Mouse (Mus musculus) natural killer cell, adult 2 months (primary cell): Measurements from ENCODE around the gene Tnnt1.
"Not testable (repeated sequence)": the region's sequence is repeated elsewhere in the genome, so short reads cannot be mapped to it uniquely, and the experiment has no call there.

ENCODE experiments used
- DNase-seq, 2 experiments: peaks; one replicate each; pipeline ENCODE4 v3.0.0; 2022; ENCODE audit warnings: low spot score in 2 of 2

Tnnt1 gene

DNA sequence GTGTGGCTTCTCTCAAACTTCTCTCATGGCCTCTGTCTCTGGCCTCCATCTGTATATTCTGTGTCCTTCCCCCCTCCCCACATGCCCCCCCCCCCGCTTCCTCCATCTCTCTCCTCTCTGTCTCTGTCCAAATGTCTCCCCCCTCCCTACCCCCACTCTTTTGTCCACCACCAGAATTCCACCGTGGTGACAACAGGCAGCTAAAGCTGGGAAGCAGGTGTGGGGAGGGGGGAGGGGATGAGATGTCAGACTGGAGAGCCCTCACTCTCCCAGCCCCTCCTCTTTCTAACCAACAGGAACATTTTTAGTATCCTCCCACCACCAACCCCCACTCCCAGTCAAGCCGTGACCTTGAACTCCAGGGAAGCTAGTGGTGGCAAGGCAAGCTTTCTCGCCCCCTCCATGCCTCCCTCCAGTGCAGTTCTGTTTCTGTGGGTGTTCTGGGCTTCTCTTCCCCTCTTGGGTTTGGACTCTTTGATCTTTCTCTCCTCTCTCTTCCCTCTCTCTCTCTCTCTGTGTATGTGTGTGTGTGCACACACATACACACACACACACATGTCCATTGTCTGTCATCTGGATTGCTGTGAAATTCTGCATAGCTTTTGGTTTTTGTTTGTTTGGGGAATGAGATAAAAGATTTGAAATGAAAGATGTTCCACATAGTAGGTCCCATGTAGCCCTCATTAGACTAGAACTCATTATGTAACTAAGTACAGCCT lies at the start of gene Tnnt1:
Gene Tnnt1, minus strand, starts transcription at position 51 of the 719 bp plus-strand sequence.
- DNase-seq = no peak

DNA sequence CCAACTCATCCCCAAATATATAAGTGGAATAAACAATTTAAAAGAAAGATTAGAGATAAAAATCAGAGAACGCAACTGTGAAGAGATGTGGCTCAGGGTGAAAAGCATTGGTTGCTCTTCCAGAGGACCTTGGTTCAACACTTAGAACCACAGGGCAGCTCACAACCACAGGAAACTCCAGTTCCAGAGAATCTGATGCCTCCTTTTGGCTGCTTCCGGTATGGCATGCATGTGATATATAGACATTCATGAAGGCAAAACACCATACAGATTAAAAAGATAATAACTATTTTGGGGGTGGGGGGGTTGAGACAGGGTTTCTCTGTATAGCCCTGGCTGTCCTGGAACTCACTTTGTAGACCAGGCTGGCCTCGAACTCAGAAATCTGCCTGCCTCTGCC lies 46.5 kb upstream of the Tnnt1 start:
- no peak for DNase-seq

DNA sequence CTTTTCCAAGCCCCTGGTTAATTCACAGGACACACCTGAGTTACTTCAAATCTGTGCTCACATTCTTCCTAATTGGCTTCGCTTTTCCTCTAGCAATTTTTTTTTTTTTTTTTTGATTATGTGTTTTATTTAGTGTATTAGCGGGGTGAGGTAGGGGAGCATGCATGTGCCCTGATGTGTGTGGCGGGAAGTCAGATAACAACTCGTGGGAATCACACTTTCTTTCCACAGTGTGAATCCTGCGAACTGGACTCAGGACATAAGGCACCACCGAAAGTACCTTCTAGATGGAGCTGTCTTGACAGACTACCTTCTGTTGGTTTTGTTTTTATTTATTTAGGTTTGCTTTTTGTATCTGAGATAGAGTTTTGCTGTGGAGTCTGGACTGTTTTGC lies 41.0 kb upstream of the Tnnt1 start:
- DNase-seq = no peak

DNA sequence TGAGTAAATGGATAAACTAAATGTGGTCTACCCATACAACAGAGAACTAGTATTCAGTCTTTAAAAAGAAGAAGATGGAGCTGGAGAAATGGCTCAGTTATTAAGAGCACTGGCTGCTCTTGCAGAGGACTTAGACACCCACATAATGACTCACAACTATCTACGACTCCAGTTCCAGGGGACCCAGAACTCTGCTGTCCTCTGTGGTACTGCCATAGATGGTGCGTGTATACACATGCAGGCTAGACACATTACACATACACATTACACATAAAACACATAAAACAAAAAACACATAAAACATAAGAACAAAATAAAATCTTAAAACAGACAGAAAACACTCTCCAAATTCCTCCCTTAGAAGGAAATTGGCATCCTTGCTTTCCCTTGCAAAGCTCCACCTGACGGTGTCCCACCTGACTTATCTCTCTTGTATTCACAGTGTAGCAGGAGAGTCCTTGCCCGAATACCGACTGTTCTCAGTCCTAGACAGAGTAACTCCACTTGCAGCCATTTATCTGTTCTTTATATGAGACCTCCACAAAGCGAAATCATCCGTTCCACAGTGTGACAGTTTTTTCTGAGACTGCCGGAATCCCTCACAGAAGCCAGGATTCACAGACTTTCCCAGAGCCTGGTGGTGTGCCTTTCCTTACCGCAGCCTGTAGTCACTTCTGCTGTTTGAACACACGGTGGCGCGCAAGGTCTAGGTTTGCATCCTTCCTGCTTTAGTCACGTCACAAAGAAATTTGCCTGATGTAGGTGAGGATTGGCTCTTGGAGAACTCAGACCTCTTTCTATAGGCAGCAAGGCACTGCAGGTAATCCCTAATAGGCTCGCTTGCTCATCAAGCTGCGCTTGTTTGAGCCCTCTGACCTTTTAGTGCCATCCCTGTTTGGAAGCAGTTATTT lies 40.3 kb upstream of the Tnnt1 start:
- peak; percentile 63 to 79 for DNase-seq

DNA sequence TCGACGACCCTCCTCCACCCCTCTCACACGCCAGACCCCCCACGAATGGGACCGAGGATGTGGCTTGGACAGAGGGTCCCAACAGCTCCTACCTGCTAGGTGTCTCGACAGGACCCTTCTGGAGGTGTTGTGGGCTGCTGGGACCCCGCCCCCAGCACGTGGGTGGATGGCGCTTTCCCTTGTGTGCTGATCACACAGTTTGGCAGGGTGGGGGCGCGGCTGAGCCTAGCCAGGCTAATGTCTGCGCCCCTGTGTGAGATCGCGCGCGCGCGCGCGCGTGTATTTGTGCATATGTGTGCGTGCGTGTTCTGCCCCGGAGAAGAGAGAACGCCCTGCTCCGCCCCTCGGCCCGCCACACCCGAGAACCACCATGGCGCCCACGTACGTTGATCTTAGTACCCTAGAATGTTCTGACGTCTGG lies 31.0 kb upstream of the Tnnt1 start, which contains the start of gene Syt5:
Gene Syt5, minus strand, starts transcription at position 321 of the 421 bp plus-strand sequence.
- DNase-seq = no peak

DNA sequence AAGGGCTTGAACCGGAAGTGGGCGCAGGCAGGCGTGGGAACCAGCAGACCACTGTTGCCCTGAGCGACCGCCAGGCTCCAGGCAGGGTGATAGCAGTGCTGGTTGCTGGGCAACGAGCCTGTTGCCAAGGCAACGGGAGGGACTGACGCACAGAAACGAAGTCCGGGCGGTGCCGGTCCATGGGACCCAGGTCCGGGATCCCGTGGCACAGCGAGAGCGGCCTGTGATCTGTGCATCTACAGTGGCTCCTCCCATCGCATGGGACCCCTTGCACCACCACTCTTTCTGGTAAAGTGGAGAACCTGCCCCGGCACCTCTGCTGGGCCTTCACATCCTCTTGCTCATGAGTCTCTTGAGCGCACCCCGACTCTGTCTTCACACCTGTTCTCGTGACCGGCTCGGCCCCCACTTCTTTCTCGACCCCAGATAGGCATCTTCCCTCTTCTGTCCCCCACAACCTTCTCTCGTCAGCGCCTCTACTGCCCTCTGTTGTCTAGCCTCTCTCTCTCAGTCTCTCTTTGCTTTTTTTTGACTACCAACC lies 30.5 kb upstream of the Tnnt1 start:
- peak; percentile 26 to 36 for DNase-seq

DNA sequence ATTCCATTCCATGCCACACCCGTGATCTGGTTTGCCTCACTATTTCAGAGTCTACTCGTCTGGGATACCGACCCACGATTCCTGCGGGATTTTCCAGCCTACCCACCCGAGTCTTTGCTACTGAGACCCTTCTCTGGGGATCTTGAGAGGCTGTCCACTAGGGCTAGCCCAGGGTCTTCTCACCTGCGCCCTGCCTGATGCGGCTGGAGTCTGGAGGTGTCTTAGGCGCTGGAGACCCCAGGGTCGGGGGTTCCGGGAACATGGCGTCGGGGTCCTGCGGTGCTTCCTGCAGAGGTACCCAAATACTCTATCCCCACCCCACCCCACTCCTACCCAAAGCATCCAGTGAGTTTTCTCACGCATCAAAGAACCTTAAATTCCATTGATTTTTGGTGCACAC lies 29.9 kb upstream of the Tnnt1 start:
- no peak for DNase-seq

DNA sequence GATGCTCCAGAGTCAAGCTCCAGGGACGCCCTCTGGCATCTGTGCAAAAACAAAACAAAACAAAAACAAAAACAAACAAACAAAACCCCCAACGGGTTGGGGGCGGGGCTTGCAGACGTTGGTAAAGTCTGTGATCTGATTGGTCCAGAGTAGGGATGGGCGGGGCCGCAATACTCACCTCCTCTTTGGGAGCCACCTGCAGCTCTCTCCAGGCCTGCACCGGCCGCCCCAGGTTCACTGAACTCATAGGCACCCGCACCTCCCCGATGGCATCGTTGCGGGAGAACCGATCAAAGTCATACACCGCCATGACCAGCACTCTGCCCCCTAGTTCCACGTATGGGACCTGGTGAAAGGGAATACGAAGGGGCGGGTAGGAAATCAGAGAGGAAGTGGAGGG lies 25.8 kb upstream of the Tnnt1 start:
- no peak for DNase-seq

DNA sequence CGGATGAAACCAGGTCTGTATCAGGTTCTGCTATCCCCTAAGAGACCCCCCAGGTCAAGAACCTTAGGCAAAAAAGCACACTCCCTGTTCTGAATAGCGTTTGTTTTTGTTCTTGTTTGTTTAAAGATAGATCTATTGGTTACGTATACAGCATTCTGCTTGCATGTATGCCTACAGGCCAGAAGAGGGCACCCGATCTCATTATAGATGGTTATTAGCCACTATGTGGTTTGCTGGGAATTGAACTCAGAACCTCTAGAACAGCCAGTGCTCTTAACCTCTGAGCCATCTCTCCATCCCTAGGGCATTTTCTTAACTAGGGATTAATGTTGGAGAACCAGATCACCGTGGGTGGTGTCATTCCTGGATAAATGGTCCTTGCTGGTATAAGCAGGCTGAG lies 25.2 kb upstream of the Tnnt1 start:
- no peak for DNase-seq

DNA sequence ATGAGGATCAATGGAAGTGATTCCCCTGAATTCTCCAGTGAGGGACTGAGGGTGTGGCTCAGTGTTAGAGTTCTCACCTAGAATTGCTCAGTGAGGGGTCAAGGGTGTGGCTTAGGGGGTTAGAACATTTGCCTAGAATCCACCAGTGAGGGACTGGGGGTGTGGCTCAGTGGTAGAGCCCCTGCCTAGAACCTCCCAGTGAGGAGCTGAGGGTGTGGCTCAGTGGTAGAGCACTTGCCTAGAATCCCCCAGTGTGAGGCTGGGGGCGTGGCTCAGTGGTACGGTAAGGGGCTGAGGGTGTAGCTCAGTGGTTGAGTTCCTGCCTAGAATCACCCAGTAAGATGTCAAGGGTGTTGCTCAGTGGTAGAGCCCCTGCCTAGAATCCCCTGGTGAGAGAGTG lies 22.8 kb upstream of the Tnnt1 start:
- no peak for DNase-seq

DNA sequence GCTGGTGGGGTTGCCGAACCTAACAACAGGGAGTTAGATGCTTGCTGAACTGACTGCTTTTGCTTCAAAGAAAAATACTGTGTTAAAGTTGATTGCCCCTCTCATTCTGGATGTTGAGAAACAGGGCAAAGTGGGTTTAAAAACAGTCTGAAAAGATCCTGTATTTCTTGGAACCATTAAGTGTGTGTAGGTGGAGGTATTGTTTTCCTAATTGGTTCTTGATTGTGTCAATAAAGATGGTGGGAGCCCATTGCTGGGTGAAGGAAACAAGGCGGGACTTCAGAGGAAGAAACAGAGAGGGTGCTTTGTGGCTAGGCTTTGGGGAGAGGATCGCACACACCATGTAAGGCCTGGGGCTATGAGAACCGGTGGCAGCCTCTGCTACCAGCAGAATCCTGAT lies 21.0 kb upstream of the Tnnt1 start:
- DNase-seq = no peak

DNA sequence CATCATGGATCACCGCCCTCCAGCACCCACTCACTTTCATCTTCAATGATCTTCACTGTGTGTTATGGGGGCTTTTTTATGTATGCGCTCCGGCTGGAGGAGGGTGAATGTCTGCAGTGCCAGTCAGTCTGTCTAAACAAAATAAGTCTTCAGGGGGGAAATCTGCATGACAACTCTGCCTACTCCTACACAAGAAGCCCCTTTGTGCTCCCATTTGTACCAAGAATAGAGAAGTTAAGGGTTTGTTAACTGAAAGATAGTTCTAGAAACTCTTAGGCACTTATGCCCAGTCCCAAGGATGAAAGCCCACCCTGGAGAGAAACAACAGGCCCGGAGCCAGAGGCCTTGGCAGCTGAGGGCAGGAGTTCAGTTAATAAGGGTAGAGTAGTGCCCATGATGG lies 20.2 kb upstream of the Tnnt1 start:
- DNase-seq = no peak

DNA sequence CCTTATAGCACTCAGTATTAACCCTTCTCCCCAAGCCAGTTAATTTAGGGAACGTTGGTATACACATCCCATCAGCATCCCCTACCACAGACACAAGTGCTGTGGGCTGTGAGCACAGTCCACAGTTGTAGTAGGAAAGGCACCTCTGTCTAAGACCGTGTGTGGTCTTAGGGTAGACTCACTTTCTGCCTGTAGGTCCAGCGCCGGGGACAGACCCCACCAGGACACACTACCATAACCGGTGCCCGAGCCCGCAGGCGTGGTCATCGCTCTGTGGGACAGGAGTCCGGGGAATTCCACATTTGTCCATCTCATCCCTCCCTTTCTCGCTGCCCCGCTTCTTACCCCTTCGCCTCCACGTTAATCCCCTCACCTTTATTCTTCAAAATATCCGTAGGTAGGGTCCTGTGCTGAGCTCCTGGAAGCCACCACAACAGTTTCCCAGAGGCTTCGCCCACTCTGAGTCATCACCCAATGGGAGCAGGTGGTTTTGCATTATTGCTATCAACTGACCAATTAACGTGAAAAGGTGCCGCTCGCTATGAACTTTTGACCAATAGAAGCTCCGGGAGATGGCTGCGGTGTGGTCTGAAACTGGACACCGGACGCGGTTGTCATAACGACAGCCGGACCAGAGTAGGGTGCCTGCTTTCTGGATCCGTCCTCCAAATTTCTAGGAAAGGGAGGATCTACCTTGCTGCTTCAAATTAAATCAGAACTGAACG lies 16.0 kb upstream of the Tnnt1 start, which contains the start of gene Dnaaf3:
Gene Dnaaf3, minus strand, starts transcription at position 449 of the 725 bp plus-strand sequence.
- DNase-seq = peak; percentile 24 to 47

DNA sequence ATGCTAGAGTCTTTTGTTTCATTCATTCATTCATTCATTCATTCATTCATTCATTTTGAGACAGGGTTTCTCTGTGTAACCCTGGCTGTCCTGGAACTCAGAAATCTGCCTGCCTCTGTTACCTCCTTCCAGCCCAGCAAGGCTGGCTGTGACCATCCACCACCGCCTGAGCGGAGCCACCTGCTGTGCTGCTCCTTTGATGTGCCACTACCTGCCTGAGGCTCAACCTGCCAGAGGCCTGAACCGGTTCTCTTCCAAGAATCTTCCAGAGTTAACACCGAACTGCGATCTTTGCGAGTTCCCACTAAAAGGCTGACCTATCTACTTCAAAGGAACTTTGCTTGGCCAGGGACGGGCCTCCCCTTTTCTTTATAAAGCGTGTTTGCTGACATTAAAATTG lies 14.0 kb upstream of the Tnnt1 start:
- not testable (repeated sequence) for DNase-seq

DNA sequence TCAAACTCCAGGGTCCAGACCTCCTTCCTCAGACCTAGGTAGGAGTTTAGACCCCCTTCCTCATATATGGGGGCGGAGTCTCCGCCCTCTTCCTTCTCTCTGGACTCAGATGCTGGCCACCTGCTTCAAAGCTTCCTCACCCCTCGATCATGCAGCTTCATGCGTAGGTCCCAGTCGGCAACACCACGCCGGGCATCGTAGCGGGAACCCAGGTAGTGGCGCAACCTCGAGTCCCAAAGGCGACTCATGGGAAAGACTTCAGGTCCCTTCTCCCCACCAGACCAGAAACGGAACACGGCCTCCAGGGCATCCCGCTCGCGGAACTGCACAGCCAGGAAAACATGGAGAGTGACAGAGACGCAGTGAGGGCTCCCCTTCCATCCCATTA lies 11.1 kb upstream of the Tnnt1 start:
- no peak for DNase-seq

DNA sequence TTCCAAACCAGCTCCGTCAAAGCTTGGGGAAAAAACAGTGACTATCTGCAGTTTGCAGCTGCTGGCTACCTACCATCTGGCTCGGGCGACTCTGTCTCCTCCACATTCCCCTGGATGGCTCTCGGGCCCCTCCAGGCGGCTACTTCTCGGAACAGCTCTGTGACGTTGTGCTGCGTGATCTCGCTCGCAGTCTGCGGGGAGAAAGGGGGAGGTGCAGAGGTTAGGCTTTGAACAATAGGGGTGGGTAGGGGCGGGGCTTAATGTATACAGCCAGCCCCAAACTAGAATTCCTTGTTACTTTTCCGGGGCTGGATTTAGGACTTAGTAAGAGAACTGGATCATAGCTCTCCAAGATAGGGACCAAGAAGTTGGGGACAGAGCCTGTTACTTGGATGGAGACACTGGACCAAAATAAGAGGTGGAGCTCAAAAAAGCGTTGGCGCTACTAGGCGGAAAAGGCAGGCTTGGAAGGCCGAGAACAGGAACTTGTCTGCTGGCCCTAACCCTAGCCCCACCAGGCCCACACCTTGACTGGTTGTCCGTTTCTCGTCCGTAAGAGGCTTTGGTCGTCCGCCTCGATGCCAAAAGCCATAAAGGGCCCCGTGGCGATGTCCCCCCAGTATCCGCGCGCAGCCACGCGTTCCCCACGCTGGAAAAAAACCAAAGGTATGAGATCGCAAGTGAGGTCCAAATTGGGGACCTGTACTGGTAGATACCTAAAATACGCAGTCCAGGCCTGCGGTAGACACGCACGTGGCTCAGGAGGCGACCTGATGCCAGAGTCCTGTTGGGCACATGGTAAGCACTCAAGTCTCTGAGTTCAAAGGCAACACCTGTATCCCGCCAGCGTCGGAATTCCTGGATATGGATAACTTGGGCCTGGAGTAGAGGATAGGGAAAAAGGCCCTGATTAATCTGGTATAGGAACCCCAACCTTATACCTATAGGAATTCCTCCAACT lies 10.4 kb upstream of the Tnnt1 start:
- DNase-seq = peak; percentile 64 to 77

DNA sequence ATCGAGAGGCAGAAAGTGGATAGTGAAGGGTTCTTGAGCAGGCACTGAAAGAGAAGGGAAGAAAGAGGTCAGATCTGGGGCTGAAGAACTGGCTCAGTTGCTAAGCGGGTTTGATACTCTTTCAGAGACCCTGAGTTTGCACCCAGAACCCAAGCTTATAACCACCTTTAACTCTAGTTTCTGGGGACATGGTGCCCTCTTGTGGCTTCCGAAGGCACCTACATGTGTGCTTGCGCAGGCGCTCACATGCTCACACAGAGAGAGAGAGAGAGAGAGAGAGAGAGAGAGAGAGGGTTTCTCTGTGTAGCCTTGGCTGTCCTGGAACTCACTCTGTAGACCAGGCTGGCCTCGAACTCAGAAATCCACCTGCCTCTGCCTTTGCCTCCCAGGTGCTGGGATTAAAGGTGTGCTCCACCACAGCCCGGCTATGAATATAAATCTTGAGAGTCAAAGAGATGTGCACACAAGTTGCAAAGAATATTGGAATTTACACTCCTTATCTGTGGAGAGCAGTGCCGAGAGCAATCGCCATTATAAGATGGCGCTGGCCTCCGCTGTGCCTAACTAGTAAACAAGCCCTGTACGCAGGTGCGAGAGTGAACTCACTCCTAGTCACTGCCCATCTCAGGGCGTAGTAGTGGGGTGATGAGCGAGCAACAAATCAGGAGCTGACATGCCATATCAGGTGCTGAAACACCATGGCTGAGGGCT lies 8.2 kb upstream of the Tnnt1 start, which contains the start of gene Tnni3:
Gene Tnni3, minus strand, starts transcription at position 18 of the 711 bp plus-strand sequence.
- DNase-seq = peak; percentile 30 to 53

DNA sequence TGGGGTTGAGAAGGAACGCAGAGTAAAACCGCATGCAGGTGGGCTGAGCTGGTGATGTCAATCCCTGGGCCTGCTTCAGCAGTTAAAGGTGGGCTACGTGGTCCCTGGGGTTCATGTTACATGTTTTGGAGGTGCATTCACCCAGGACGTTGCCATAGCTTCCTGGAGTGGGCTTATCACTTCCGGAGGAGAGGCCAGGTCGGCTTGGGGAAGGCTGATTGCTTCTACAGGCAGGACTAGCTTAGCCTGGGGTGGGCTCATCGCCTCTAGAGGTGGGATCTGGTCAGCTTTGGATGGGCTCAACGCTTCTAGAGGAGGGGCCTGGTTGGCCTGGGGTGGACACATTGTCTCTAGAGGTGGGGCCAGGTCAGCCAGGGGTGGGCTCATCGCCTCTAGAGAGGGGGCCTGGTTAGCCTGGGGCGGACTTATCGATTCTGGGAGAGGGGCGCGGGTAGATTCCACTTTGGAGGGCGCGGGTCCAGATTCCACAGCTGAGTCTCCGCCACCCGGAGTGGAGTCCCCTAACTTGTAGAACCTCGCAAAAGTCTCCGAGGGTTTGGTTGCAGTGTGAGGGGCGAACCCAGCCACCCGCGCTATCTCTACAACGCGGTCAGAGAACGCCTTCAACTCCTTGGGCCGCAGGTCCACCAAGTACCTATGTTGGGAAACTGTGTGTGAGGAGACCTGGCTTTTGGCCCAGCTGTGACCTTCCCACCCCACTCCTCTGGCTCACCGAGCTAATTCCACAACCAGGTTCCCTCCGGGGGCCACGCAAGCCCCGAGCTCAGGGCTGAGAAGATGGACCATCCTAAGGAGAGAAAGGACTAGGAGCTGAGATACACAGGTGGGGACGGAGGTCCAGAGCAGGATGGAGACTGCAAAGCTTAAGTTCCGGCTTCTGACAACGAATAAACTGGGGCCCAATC lies 7.3 kb upstream of the Tnnt1 start:
- no peak for DNase-seq

DNA sequence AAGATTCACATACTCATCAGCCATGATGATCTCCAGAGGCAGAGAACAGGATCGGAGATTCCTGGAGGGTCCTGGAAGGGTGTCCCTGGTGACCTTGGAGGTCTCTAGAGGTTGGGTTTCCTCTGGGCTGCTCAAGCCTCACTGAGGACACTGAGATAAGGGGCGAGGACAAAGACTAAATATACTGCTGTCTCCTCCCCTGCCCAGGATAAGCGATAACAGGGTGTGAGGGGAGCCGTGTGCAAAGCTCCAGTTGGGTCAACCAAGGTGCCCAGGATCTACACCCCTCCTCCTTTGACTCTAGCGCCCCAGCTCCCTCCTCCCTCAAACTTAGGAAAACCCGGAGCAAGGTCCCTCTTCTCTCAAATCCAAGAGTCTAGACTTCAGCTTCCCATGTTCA lies 6.1 kb upstream of the Tnnt1 start:
- no peak for DNase-seq
